Mouse (Mus musculus): ENCODE results near the gene Armcx1. TPM values are rescaled to one million over a fixed set of nuclear protein-coding genes. Genes with fewer than 3 reads are reported as not detected.

Gene Armcx1
- 2.8 TPM in 2 replicates for polyA plus RNA-seq (2012; rRNA removed)

DNA sequence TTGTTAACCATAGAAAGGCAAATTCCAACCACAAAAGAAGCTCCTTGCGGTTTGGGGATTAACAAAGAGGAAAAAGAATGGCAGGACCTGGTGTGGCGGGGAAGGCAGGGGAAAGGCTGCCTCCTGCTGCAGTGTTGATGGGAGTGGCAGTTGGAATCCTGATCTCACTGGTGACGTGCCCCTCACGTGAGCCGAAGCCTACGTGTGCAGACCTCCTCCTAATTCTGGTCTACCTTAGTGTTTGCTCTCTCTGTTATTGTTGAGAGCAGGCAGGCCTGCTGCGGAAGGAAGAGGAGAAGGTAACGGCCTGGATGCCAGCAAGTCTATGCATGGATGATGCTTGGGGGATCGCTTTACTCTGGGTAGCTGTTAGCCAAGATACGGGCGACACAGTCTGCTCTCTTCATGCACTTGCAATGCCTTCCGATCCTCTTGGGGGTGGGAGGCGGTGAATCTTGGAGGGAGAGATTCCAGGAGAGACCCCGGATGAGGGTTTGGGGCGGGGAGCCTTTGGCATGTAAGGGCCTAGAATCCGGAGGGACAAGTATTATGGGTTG lies at the start of gene Armcx1:
Armcx1 (plus strand) TSS at position 212 of the 557 bp plus-strand sequence.
- Histone ChIP-seq H3K4me3 (ENCODE audit: control insufficient read depth, insufficient read depth, low read length) (peak within 1 kb of the TSS; percentile 64), H3K27me3 (ENCODE audit: control insufficient read depth, insufficient read depth, low read length) (no peaks in the 10 kb centered on the region), H3K27ac (ENCODE audit: control insufficient read depth, insufficient read depth, low read length) (peak within 1 kb of the TSS; percentile 31; the same call in 1 of the 2 replicates), H3K36me3 (ENCODE audit: control insufficient read depth, insufficient read depth, low read length) (no peaks in the 10 kb centered on the region), H3K4me1 (replicated peaks; ENCODE audit: control insufficient read depth, insufficient read depth, low read length) (0 out of 2 replicates have a peak, but pooled peaks cover 2% of the 10 kb centered on the region)
- WGBS, result 3% methylated on average over 16 of the region's 16 CpGs
- DNase-seq, result peak; percentile 36
- TF ChIP-seq CTCF (IDR thresholded peaks at IDR 0.05; ENCODE audit: borderline replicate concordance, control insufficient read depth, extremely low read depth, insufficient read depth, low read length, poor library complexity) (no peak), POLR2A (IDR thresholded peaks at IDR 0.05; ENCODE audit: control insufficient read depth, extremely low read depth, insufficient read depth, low read length, poor library complexity) (no peak)

DNA sequence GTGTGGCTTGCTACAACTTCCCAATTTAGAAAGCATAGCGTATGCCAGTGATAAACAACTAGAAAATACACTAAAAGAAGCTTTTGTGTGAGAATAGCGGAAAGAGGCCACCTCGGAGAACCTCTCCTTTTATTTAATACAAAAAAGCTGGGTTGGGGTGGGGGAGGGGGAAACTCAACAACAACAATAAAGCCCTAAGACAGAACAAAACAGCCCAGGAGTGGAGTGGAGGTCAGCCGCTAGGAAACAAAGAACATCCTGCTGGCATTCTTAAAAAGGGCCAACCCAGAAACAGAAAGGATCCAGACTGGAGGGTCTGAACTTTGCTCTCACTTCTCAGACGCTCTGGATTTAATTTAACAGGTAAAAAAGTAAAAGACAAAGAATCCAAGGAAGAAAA lies 42.7 kb upstream of the Armcx1 start:
- TF ChIP-seq CTCF (IDR thresholded peaks at IDR 0.05; ENCODE audit: borderline replicate concordance, control insufficient read depth, extremely low read depth, insufficient read depth, low read length, poor library complexity) (no peak), POLR2A (IDR thresholded peaks at IDR 0.05; ENCODE audit: control insufficient read depth, extremely low read depth, insufficient read depth, low read length, poor library complexity) (no peak)
- Histone ChIP-seq H3K4me1 (replicated peaks; ENCODE audit: control insufficient read depth, insufficient read depth, low read length) (no peaks in the 10 kb centered on the region), H3K27me3 (ENCODE audit: control insufficient read depth, insufficient read depth, low read length) (no peaks in the 10 kb centered on the region), H3K36me3 (ENCODE audit: control insufficient read depth, insufficient read depth, low read length) (no peaks in the 10 kb centered on the region), H3K4me3 (ENCODE audit: control insufficient read depth, insufficient read depth, low read length) (no peak overlapping the region), H3K27ac (ENCODE audit: control insufficient read depth, insufficient read depth, low read length) (no peak overlapping the region)
- DNase-seq, result no peak
- WGBS, result 94% methylated on average over 5 of the region's 5 CpGs

DNA sequence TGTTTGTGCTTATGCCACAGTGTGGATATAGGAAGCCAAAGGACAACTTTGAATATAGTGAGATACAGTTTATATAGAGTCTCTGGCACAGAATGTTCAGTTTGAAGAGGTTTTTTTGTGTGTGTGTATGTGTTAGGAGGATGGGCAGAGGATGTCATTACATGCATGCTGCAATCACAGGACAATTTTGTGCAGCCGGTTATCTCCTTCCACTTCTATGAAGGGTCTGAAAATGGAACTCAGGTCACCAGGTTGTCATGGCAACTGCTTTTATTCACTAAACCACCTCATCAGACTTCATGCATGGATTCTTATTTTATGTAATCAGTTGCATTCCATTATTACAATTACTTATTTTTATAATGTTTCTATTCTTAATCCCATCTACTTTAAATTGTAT lies 41.8 kb upstream of the Armcx1 start:
- Histone ChIP-seq H3K36me3 (ENCODE audit: control insufficient read depth, insufficient read depth, low read length) (no peaks in the 10 kb centered on the region), H3K4me1 (replicated peaks; ENCODE audit: control insufficient read depth, insufficient read depth, low read length) (no peaks in the 10 kb centered on the region), H3K27me3 (ENCODE audit: control insufficient read depth, insufficient read depth, low read length) (no peaks in the 10 kb centered on the region), H3K4me3 (ENCODE audit: control insufficient read depth, insufficient read depth, low read length) (no peak overlapping the region), H3K27ac (ENCODE audit: control insufficient read depth, insufficient read depth, low read length) (no peak overlapping the region)
- DNase-seq, result no peak
- 100% methylated on average over 1 of the region's 1 CpGs for WGBS
- TF ChIP-seq CTCF (IDR thresholded peaks at IDR 0.05; ENCODE audit: borderline replicate concordance, control insufficient read depth, extremely low read depth, insufficient read depth, low read length, poor library complexity), result no peak

- H3K36me3 ChIP-seq (ENCODE audit: control insufficient read depth, insufficient read depth, low read length), result no peaks in the 10 kb centered on the region
- no peaks in the 10 kb centered on the region for H3K27me3 ChIP-seq (ENCODE audit: control insufficient read depth, insufficient read depth, low read length)
- no peak for DNase-seq
- H3K4me3 ChIP-seq (ENCODE audit: control insufficient read depth, insufficient read depth, low read length), result no peak overlapping the region
- 75% methylated on average over 5 of the region's 5 CpGs for WGBS
- peaks cover 3% of the 10 kb centered on the region; the same call in 1 of the 2 replicates for H3K4me1 ChIP-seq (replicated peaks; ENCODE audit: control insufficient read depth, insufficient read depth, low read length)
- no peak overlapping the region for H3K27ac ChIP-seq (ENCODE audit: control insufficient read depth, insufficient read depth, low read length)
- TF ChIP-seq POLR2A (IDR thresholded peaks at IDR 0.05; ENCODE audit: control insufficient read depth, extremely low read depth, insufficient read depth, low read length, poor library complexity) (no peak), CTCF (IDR thresholded peaks at IDR 0.05; ENCODE audit: borderline replicate concordance, control insufficient read depth, extremely low read depth, insufficient read depth, low read length, poor library complexity) (no peak)
Observed at GRCm38 (mm10) chrX:134684936-134685335, 32.8 kb upstream of the Armcx1 start.

DNA sequence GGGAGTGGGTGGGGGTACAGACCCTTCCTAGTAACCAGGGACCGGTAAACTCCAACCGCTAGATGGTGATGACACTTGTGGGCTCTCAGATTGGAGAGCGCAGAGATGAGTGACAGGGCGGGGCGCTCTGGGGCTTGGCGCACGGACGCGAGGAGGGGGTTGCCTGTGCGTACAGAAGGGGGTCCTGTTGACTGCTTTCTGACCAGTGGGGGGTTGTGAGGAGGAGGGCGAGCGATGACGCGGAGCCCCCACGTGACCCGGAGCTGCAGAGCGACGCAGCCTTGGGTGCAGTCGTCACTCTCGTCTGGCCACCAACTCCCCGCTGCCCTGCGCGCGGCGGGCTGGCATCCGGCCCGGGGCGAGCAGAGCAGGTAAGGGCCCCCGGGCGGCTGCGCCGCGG lies 31.5 kb upstream of the Armcx1 start, which contains the start of gene Armcx4:
Armcx4 (plus strand) TSS at position 253 of the 400 bp plus-strand sequence.
- Histone ChIP-seq H3K27me3 (ENCODE audit: control insufficient read depth, insufficient read depth, low read length) (no peaks in the 10 kb centered on the region), H3K27ac (ENCODE audit: control insufficient read depth, insufficient read depth, low read length) (no peak within 1 kb of the TSS), H3K36me3 (ENCODE audit: control insufficient read depth, insufficient read depth, low read length) (no peaks in the 10 kb centered on the region), H3K4me1 (replicated peaks; ENCODE audit: control insufficient read depth, insufficient read depth, low read length) (peaks cover 3% of the 10 kb centered on the region; the same call in 1 of the 2 replicates), H3K4me3 (ENCODE audit: control insufficient read depth, insufficient read depth, low read length) (peak within 1 kb of the TSS; percentile 96)
- 3% methylated on average over 18 of the region's 33 CpGs for WGBS
- TF ChIP-seq CTCF (IDR thresholded peaks at IDR 0.05; ENCODE audit: borderline replicate concordance, control insufficient read depth, extremely low read depth, insufficient read depth, low read length, poor library complexity), result no peak
- no peak for TF ChIP-seq POLR2A (IDR thresholded peaks at IDR 0.05; ENCODE audit: control insufficient read depth, extremely low read depth, insufficient read depth, low read length, poor library complexity)
- DNase-seq, result peak; percentile 46

DNA sequence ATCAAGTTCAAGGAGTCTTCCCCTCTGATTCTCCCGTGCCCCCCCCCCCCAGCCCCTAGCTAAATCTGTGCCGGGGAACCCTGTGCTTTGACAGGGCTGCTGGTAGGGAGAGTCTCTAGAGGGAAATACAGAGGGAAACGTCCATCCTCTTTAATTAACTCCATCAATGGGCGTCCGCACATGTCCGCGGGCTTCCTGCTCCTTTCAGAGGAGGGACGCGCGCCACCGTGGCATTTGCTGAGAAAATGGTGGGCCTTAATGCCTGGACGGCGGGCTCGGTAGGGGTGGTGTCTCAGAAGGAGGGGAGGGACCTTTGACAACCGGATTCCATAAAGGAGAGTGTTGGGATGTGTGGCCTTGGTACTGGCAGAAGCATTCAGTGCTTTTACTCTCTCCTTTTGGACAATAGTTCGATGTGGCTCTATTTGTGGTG lies 31.0 kb upstream of the Armcx1 start:
- Histone ChIP-seq H3K27me3 (ENCODE audit: control insufficient read depth, insufficient read depth, low read length) (no peaks in the 10 kb centered on the region), H3K36me3 (ENCODE audit: control insufficient read depth, insufficient read depth, low read length) (no peaks in the 10 kb centered on the region), H3K4me1 (replicated peaks; ENCODE audit: control insufficient read depth, insufficient read depth, low read length) (peaks cover 3% of the 10 kb centered on the region; the same call in 1 of the 2 replicates), H3K27ac (ENCODE audit: control insufficient read depth, insufficient read depth, low read length) (no peak overlapping the region), H3K4me3 (ENCODE audit: control insufficient read depth, insufficient read depth, low read length) (peak overlapping the region; percentile 96)
- DNase-seq, result no peak
- WGBS, result 2% methylated on average over 16 of the region's 16 CpGs
- no peak for TF ChIP-seq POLR2A (IDR thresholded peaks at IDR 0.05; ENCODE audit: control insufficient read depth, extremely low read depth, insufficient read depth, low read length, poor library complexity)
- TF ChIP-seq CTCF (IDR thresholded peaks at IDR 0.05; ENCODE audit: borderline replicate concordance, control insufficient read depth, extremely low read depth, insufficient read depth, low read length, poor library complexity), result no peak
